Mouse (Mus musculus): ENCODE measurements around the gene Gjb1. TPM values are rescaled to one million over a fixed set of nuclear protein-coding genes. Genes with fewer than 3 reads are reported as not detected.
A peak's percentile ranks its signal among the peaks of the same experiment; 100 is the strongest.
"Not testable (repeated sequence)": the region's sequence is repeated elsewhere in the genome, so short reads cannot be mapped to it uniquely, and the experiment has no call there.

Gene Gjb1
- polyA plus RNA-seq, 1 experiment from 2014 or later: 49.0 TPM

GRCm38 (mm10) chrX:101338666-101339065, 37.5 kb upstream of the Gjb1 start:
- TF ChIP-seq EP300 (optimal IDR thresholded peaks at IDR 0.05): no peak
- TF ChIP-seq CTCF (IDR thresholded peaks at IDR 0.05; ENCODE audit: low read depth): peak; percentile 27; the same call in 1 of the 2 replicates
- no peak overlapping the region for H3K4me2 ChIP-seq (replicated peaks; ENCODE audit: low read depth)
- 50% methylated on average over 4 of the region's 4 CpGs for WGBS
- no peaks in the 10 kb centered on the region for H3K36me3 ChIP-seq (ENCODE audit: control insufficient read depth, insufficient read depth, low read length)
- no peak overlapping the region for H3K9ac ChIP-seq (ENCODE audit: low read length)
- H3K27ac ChIP-seq (replicated peaks): no peak overlapping the region
- no peaks in the 10 kb centered on the region for H3K9me3 ChIP-seq (ENCODE audit: control insufficient read depth, low read length)
- H3K27me3 ChIP-seq (ENCODE audit: control insufficient read depth, insufficient read depth, low read length): no peaks in the 10 kb centered on the region
- DNase-seq (ENCODE audit: low spot score): no peak
- H3K4me1 ChIP-seq (replicated peaks; ENCODE audit: control insufficient read depth, insufficient read depth): no peaks in the 10 kb centered on the region
- no peak for ATAC-seq (ENCODE audit: low FRiP score, low TSS enrichment)
- no peak overlapping the region for H3K4me3 ChIP-seq (ENCODE audit: low read depth, low read length)

- not testable (repeated sequence) for H3K9me3 ChIP-seq (ENCODE audit: control insufficient read depth, low read length); H3K27ac ChIP-seq (replicated peaks); DNase-seq (ENCODE audit: low spot score); H3K4me1 ChIP-seq (replicated peaks; ENCODE audit: control insufficient read depth, insufficient read depth); ATAC-seq (ENCODE audit: low FRiP score, low TSS enrichment); H3K36me3 ChIP-seq (ENCODE audit: control insufficient read depth, insufficient read depth, low read length); H3K4me3 ChIP-seq (ENCODE audit: low read depth, low read length); H3K27me3 ChIP-seq (ENCODE audit: control insufficient read depth, insufficient read depth, low read length); H3K9ac ChIP-seq (ENCODE audit: low read length); H3K4me2 ChIP-seq (replicated peaks; ENCODE audit: low read depth)
- 75% methylated on average over 2 of the region's 2 CpGs for WGBS
Observed at GRCm38 (mm10) chrX:101342837-101343236, 33.3 kb upstream of the Gjb1 start.

GRCm38 (mm10) chrX:101345456-101345855, 30.7 kb upstream of the Gjb1 start:
- H3K9ac ChIP-seq (ENCODE audit: low read length): no peak overlapping the region
- H3K4me2 ChIP-seq (replicated peaks; ENCODE audit: low read depth): no peak overlapping the region
- no peak for DNase-seq (ENCODE audit: low spot score)
- TF ChIP-seq EP300 (optimal IDR thresholded peaks at IDR 0.05) (no peak), CTCF (IDR thresholded peaks at IDR 0.05; ENCODE audit: low read depth) (no peak)
- H3K36me3 ChIP-seq (ENCODE audit: control insufficient read depth, insufficient read depth, low read length): no peaks in the 10 kb centered on the region
- no peaks in the 10 kb centered on the region for H3K4me1 ChIP-seq (replicated peaks; ENCODE audit: control insufficient read depth, insufficient read depth)
- H3K27ac ChIP-seq (replicated peaks): no peak overlapping the region
- 91% methylated on average over 2 of the region's 2 CpGs for WGBS
- no peaks in the 10 kb centered on the region for H3K27me3 ChIP-seq (ENCODE audit: control insufficient read depth, insufficient read depth, low read length)
- no peak overlapping the region for H3K4me3 ChIP-seq (ENCODE audit: low read depth, low read length)
- H3K9me3 ChIP-seq (ENCODE audit: control insufficient read depth, low read length): no peaks in the 10 kb centered on the region
- no peak for ATAC-seq (ENCODE audit: low FRiP score, low TSS enrichment)

- TF ChIP-seq CTCF (IDR thresholded peaks at IDR 0.05; ENCODE audit: low read depth) (no peak), EP300 (optimal IDR thresholded peaks at IDR 0.05) (no peak)
- WGBS: 55% methylated on average over 4 of the region's 4 CpGs
Observed at GRCm38 (mm10) chrX:101346475-101346874, 29.7 kb upstream of the Gjb1 start.

GRCm38 (mm10) chrX:101351188-101351587, 25.0 kb upstream of the Gjb1 start:
- Histone ChIP-seq H3K36me3 (ENCODE audit: control insufficient read depth, insufficient read depth, low read length) (no peaks in the 10 kb centered on the region), H3K4me3 (ENCODE audit: low read depth, low read length) (no peak overlapping the region), H3K27ac (replicated peaks) (no peak overlapping the region), H3K4me2 (replicated peaks; ENCODE audit: low read depth) (no peak overlapping the region), H3K4me1 (replicated peaks; ENCODE audit: control insufficient read depth, insufficient read depth) (no peaks in the 10 kb centered on the region), H3K9ac (ENCODE audit: low read length) (no peak overlapping the region), H3K9me3 (ENCODE audit: control insufficient read depth, low read length) (no peaks in the 10 kb centered on the region), H3K27me3 (ENCODE audit: control insufficient read depth, insufficient read depth, low read length) (no peaks in the 10 kb centered on the region)
- DNase-seq (ENCODE audit: low spot score) (no peak), ATAC-seq (ENCODE audit: low FRiP score, low TSS enrichment) (no peak)
- TF ChIP-seq EP300 (optimal IDR thresholded peaks at IDR 0.05): no peak
- no peak for TF ChIP-seq CTCF (IDR thresholded peaks at IDR 0.05; ENCODE audit: low read depth)
- WGBS: 44% methylated on average over 4 of the region's 4 CpGs

More at GRCm38 (mm10) chrX:101346475-101346874, 29.7 kb upstream of the Gjb1 start:
- ATAC-seq (ENCODE audit: low FRiP score, low TSS enrichment) (no peak), DNase-seq (ENCODE audit: low spot score) (no peak)
- Histone ChIP-seq H3K36me3 (ENCODE audit: control insufficient read depth, insufficient read depth, low read length) (no peaks in the 10 kb centered on the region), H3K27me3 (ENCODE audit: control insufficient read depth, insufficient read depth, low read length) (no peaks in the 10 kb centered on the region), H3K27ac (replicated peaks) (no peak overlapping the region), H3K4me2 (replicated peaks; ENCODE audit: low read depth) (no peak overlapping the region), H3K9me3 (ENCODE audit: control insufficient read depth, low read length) (no peaks in the 10 kb centered on the region), H3K4me3 (ENCODE audit: low read depth, low read length) (no peak overlapping the region), H3K9ac (ENCODE audit: low read length) (no peak overlapping the region), H3K4me1 (replicated peaks; ENCODE audit: control insufficient read depth, insufficient read depth) (no peaks in the 10 kb centered on the region)

GRCm38 (mm10) chrX:101358902-101359301, 17.3 kb upstream of the Gjb1 start:
- not testable (repeated sequence) for H3K4me2 ChIP-seq (replicated peaks; ENCODE audit: low read depth); H3K36me3 ChIP-seq (ENCODE audit: control insufficient read depth, insufficient read depth, low read length); H3K4me1 ChIP-seq (replicated peaks; ENCODE audit: control insufficient read depth, insufficient read depth); H3K9me3 ChIP-seq (ENCODE audit: control insufficient read depth, low read length); H3K27me3 ChIP-seq (ENCODE audit: control insufficient read depth, insufficient read depth, low read length); H3K27ac ChIP-seq (replicated peaks); H3K9ac ChIP-seq (ENCODE audit: low read length); ATAC-seq (ENCODE audit: low FRiP score, low TSS enrichment); H3K4me3 ChIP-seq (ENCODE audit: low read depth, low read length); DNase-seq (ENCODE audit: low spot score)
- WGBS: 63% methylated on average over 3 of the region's 4 CpGs
- peak; percentile 42 for TF ChIP-seq CTCF (IDR thresholded peaks at IDR 0.05; ENCODE audit: low read depth)

Data from stomach, postnatal 0 days (tissue).